Mouse (Mus musculus) embryonic facial prominence, embryonic 15.5 days (tissue): ENCODE data around the gene Tunar. TPM values are rescaled to one million over a fixed set of nuclear protein-coding genes. Genes with fewer than 3 reads are reported as not detected.
A peak's percentile ranks its signal among the peaks of the same experiment; 100 is the strongest.

Experiments
- ATAC-seq: fragments of 200-750 bp; cut with Nextera tagmentation; 2 replicates; pipeline ENCODE4 v1.8.0; 2017; ENCODE audit warnings: low read depth, moderate TSS enrichment; ENCODE audit not compliant: insufficient number of reproducible peaks, low FRiP score, low TSS enrichment
- H3K27ac ChIP-seq: fragments of 300-500 bp; sonication (generic); replicated peaks from 2 replicates; pipeline ENCODE4 v1.5.1; 2015; ENCODE audit warnings: mild to moderate bottlenecking, inconsistent platforms
- H3K27me3 ChIP-seq: fragments of 300-500 bp; sonication (generic); 2 replicates; pipeline ENCODE4 v1.6.1; 2015; ENCODE audit warnings: inconsistent platforms
- H3K36me3 ChIP-seq: fragments of 300-500 bp; sonication (generic); 2 replicates; pipeline ENCODE4 v1.6.1; 2015; ENCODE audit warnings: mild to moderate bottlenecking, inconsistent platforms
- H3K4me1 ChIP-seq: fragments of 300-500 bp; sonication (generic); 2 replicates; pipeline ENCODE4 v1.6.1; 2015; ENCODE audit warnings: inconsistent platforms
- H3K4me2 ChIP-seq: fragments of 300-500 bp; sonication (generic); replicated peaks from 2 replicates; pipeline ENCODE4 v1.6.1; 2015; ENCODE audit warnings: mild to moderate bottlenecking, inconsistent platforms
- H3K4me3 ChIP-seq: fragments of 300-500 bp; sonication (generic); replicated peaks from 2 replicates; pipeline ENCODE4 v1.5.1; 2015; ENCODE audit warnings: mild to moderate bottlenecking, inconsistent platforms
- H3K9ac ChIP-seq: fragments of 300-500 bp; sonication (generic); 2 replicates; pipeline ENCODE4 v1.6.1; 2015; ENCODE audit warnings: inconsistent platforms
- H3K9me3 ChIP-seq: fragments of 300-500 bp; sonication (generic); replicated peaks from 2 replicates; pipeline ENCODE4 v1.6.1; 2016; ENCODE audit warnings: inconsistent platforms
- WGBS: fragments of 180-500 bp; shearing (Covaris S2); methylation state at CpG from one replicate; pipeline ENCODE4 v1.1.7; 2015; 5-methylcytosine and 5-hydroxymethylcytosine counted together
- polyA plus RNA-seq: library from polyadenylated mRNA; unstranded; fragments of >200 nt; fragmentation: Nextera tagmentation; extraction: Ambion mirVana; gene quantifications from 2 replicates; pipeline ENCODE4 v1.2.1, GENCODE M21; 2015

Gene Tunar
- 0.37 and 0.38 TPM in 2 replicates for polyA plus RNA-seq

- Histone ChIP-seq H3K4me2 (no peak within 1 kb of the TSS), H3K36me3 (no peaks in the 10 kb centered on the region), H3K27me3 (peaks cover 31% of the 10 kb centered on the region), H3K4me1 (peaks cover 15% of the 10 kb centered on the region), H3K9me3 (no peaks in the 10 kb centered on the region), H3K27ac (no peak within 1 kb of the TSS), H3K4me3 (no peak within 1 kb of the TSS), H3K9ac (no peak within 1 kb of the TSS)
- no peak for ATAC-seq
- WGBS, result 86% methylated on average over 2 of the region's 2 CpGs
Observed at GRCm38 (mm10) chr12:105333570-105333969, at the start of gene Tunar. Gene Tunar (plus strand): TSS chr12:105333870.

GRCm38 (mm10) chr12:105312571-105313035 is 21.1 kb upstream of the Tunar start:
- 61% methylated on average over 5 of the region's 5 CpGs for WGBS
- Histone ChIP-seq H3K4me3 (no peak overlapping the region), H3K36me3 (no peaks in the 10 kb centered on the region), H3K27ac (no peak overlapping the region), H3K9me3 (no peaks in the 10 kb centered on the region), H3K9ac (no peak overlapping the region), H3K4me2 (no peak overlapping the region), H3K27me3 (no peaks in the 10 kb centered on the region), H3K4me1 (no peaks in the 10 kb centered on the region)
- no peak for ATAC-seq

GRCm38 (mm10) chr12:105314328-105314727 is 19.3 kb upstream of the Tunar start:
- H3K27me3 ChIP-seq, result no peaks in the 10 kb centered on the region
- no peaks in the 10 kb centered on the region for H3K36me3 ChIP-seq
- H3K9ac ChIP-seq, result no peak overlapping the region
- H3K4me1 ChIP-seq, result no peaks in the 10 kb centered on the region
- ATAC-seq, result no peak
- H3K4me2 ChIP-seq, result no peak overlapping the region
- H3K4me3 ChIP-seq, result no peak overlapping the region
- 91% methylated on average over 1 of the region's 1 CpGs for WGBS
- H3K27ac ChIP-seq, result no peak overlapping the region
- H3K9me3 ChIP-seq, result no peaks in the 10 kb centered on the region

- Histone ChIP-seq H3K27me3 (no peaks in the 10 kb centered on the region), H3K9ac (no peak overlapping the region), H3K27ac (no peak overlapping the region), H3K4me1 (no peaks in the 10 kb centered on the region), H3K4me3 (no peak overlapping the region), H3K36me3 (no peaks in the 10 kb centered on the region), H3K9me3 (no peaks in the 10 kb centered on the region), H3K4me2 (no peak overlapping the region)
- no peak for ATAC-seq
- WGBS, result 20% methylated on average over 6 of the region's 6 CpGs
Observed at GRCm38 (mm10) chr12:105322160-105322559, 11.5 kb upstream of the Tunar start.

- no peaks in the 10 kb centered on the region for H3K27me3 ChIP-seq
- H3K4me3 ChIP-seq, result no peak overlapping the region
- no peaks in the 10 kb centered on the region for H3K9me3 ChIP-seq
- ATAC-seq, result no peak
- H3K9ac ChIP-seq, result no peak overlapping the region
- H3K4me1 ChIP-seq, result no peaks in the 10 kb centered on the region
- H3K4me2 ChIP-seq, result no peak overlapping the region
- H3K36me3 ChIP-seq, result no peaks in the 10 kb centered on the region
- WGBS, result 63% methylated on average over 5 of the region's 5 CpGs
- no peak overlapping the region for H3K27ac ChIP-seq
Observed at GRCm38 (mm10) chr12:105327051-105327450, 6.6 kb upstream of the Tunar start.

GRCm38 (mm10) chr12:105328396-105328795 is 5.3 kb upstream of the Tunar start:
- 68% methylated on average over 11 of the region's 11 CpGs for WGBS
- no peaks in the 10 kb centered on the region for H3K9me3 ChIP-seq
- no peaks in the 10 kb centered on the region for H3K4me1 ChIP-seq
- H3K4me3 ChIP-seq, result no peak overlapping the region
- no peak overlapping the region for H3K9ac ChIP-seq
- ATAC-seq, result no peak
- H3K36me3 ChIP-seq, result no peaks in the 10 kb centered on the region
- no peak overlapping the region for H3K4me2 ChIP-seq
- H3K27ac ChIP-seq, result no peak overlapping the region
- no peaks in the 10 kb centered on the region for H3K27me3 ChIP-seq

GRCm38 (mm10) chr12:105336094-105336420 is 2.4 kb downstream of the Tunar start:
- Histone ChIP-seq H3K27me3 (peaks cover 36% of the 10 kb centered on the region), H3K4me3 (peak overlapping the region; percentile 57), H3K4me1 (peaks cover 15% of the 10 kb centered on the region), H3K9me3 (no peaks in the 10 kb centered on the region), H3K4me2 (peak overlapping the region; percentile 99), H3K27ac (no peak overlapping the region), H3K36me3 (no peaks in the 10 kb centered on the region), H3K9ac (no peak overlapping the region)
- no peak for ATAC-seq
- WGBS, result 8% methylated on average over 8 of the region's 8 CpGs

GRCm38 (mm10) chr12:105336421-105337289 is 3.0 kb downstream of the Tunar start:
- peak overlapping the region; percentile 99 for H3K4me2 ChIP-seq
- WGBS, result 0% methylated on average over 77 of the region's 77 CpGs
- H3K4me3 ChIP-seq, result peak overlapping the region; percentile 57
- H3K4me1 ChIP-seq, result peaks cover 15% of the 10 kb centered on the region
- no peak overlapping the region for H3K27ac ChIP-seq
- ATAC-seq, result peak; percentile 63; the same call in 1 of the 2 replicates
- H3K9ac ChIP-seq, result peak overlapping the region; percentile 26; the same call in 1 of the 2 replicates
- no peaks in the 10 kb centered on the region for H3K9me3 ChIP-seq
- no peaks in the 10 kb centered on the region for H3K36me3 ChIP-seq
- H3K27me3 ChIP-seq, result peaks cover 36% of the 10 kb centered on the region

- Histone ChIP-seq H3K4me1 (peaks cover 15% of the 10 kb centered on the region), H3K9me3 (no peaks in the 10 kb centered on the region), H3K27ac (no peak overlapping the region), H3K9ac (peak overlapping the region; percentile 26; the same call in 1 of the 2 replicates), H3K4me2 (peak overlapping the region; percentile 99), H3K4me3 (peak overlapping the region; percentile 57), H3K36me3 (no peaks in the 10 kb centered on the region), H3K27me3 (peaks cover 36% of the 10 kb centered on the region)
- 4% methylated on average over 31 of the region's 31 CpGs for WGBS
- no peak for ATAC-seq
Observed at GRCm38 (mm10) chr12:105337290-105338005, 3.8 kb downstream of the Tunar start.

- Histone ChIP-seq H3K4me1 (peaks cover 15% of the 10 kb centered on the region), H3K9ac (no peak overlapping the region), H3K9me3 (no peaks in the 10 kb centered on the region), H3K27me3 (peaks cover 36% of the 10 kb centered on the region), H3K36me3 (no peaks in the 10 kb centered on the region), H3K27ac (no peak overlapping the region), H3K4me3 (no peak overlapping the region), H3K4me2 (no peak overlapping the region)
- WGBS, result 77% methylated on average over 11 of the region's 11 CpGs
- no peak for ATAC-seq
Observed at GRCm38 (mm10) chr12:105338256-105338977, 4.7 kb downstream of the Tunar start.

- WGBS, result 36% methylated on average over 9 of the region's 9 CpGs
- Histone ChIP-seq H3K36me3 (no peaks in the 10 kb centered on the region), H3K27ac (no peak overlapping the region), H3K27me3 (peaks cover 25% of the 10 kb centered on the region), H3K4me1 (peaks cover 9% of the 10 kb centered on the region), H3K4me2 (no peak overlapping the region), H3K4me3 (no peak overlapping the region), H3K9me3 (no peaks in the 10 kb centered on the region), H3K9ac (no peak overlapping the region)
- no peak for ATAC-seq
Observed at GRCm38 (mm10) chr12:105341523-105341922, 7.9 kb downstream of the Tunar start.
